8 mouse cellular contexts compared by ENCODE assay signal in genomic region chr19:38264505-38265500, GRCm38 (mm10). TPM values are rescaled to one million over a fixed set of nuclear protein-coding genes. Genes with fewer than 3 reads are reported as not detected.
DNase-seq lines count a peak whose midpoint lies in the region; ATAC-seq and TF ChIP-seq lines count a peak whose summit lies in the region.

TSS of gene Lgi1 (plus strand) at chr19:38264536.

- ATAC-seq in liver, embryonic 11.5 days (replicated peaks; ENCODE audit: low FRiP score) = no peak
- no peak for ATAC-seq in liver, postnatal 0 days
- ATAC-seq in hindbrain, embryonic 11.5 days (ENCODE audit: low FRiP score) = no peak
- no peak for ATAC-seq in limb, embryonic 15.5 days (ENCODE audit: insufficient number of reproducible peaks, low FRiP score, low TSS enrichment, low read depth)
- no peak for ATAC-seq in erythroid progenitor cell, adult 5-6 weeks (replicated peaks; ENCODE audit: low FRiP score, poor library complexity, severe bottlenecking)

- H3K36me3 ChIP-seq in liver, embryonic 11.5 days (ENCODE audit: control insufficient read depth, insufficient read depth, low read length) = no peaks in the 10 kb centered on the region
- no peaks in the 10 kb centered on the region for H3K36me3 ChIP-seq in liver, postnatal 0 days (replicated peaks; ENCODE audit: insufficient read depth, low read length)
- no peaks in the 10 kb centered on the region for H3K36me3 ChIP-seq in hindbrain, embryonic 11.5 days (ENCODE audit: control insufficient read depth, insufficient read depth, low read length)
- H3K36me3 ChIP-seq in limb, embryonic 15.5 days = no peaks in the 10 kb centered on the region

- DNase-seq in liver, embryonic 11.5 days (ENCODE audit: low spot score) = no peak
- no peak for DNase-seq in liver, postnatal 0 days
- DNase-seq in cerebellum, postnatal 10 days = peak; percentile 80 to 83
- DNase-seq in hindbrain, embryonic 11.5 days (ENCODE audit: low spot score) = peak; percentile 21
- no peak for DNase-seq in kidney, adult 9 months
- DNase-seq in thymus, postnatal 4 days = no peak

- no peak within 1 kb of the TSS for H3K4me3 ChIP-seq in liver, embryonic 11.5 days (ENCODE audit: low read depth, low read length)
- H3K4me3 ChIP-seq in liver, postnatal 0 days (ENCODE audit: low read depth, low read length) = no peak within 1 kb of the TSS
- no peak within 1 kb of the TSS for H3K4me3 ChIP-seq in hindbrain, embryonic 11.5 days (ENCODE audit: low read depth, low read length)
- 0 out of 2 replicates have a peak within 1 kb of the TSS, but pooled peaks have one; percentile 1 for H3K4me3 ChIP-seq in limb, embryonic 15.5 days

- no peak for TF ChIP-seq CTCF in liver, postnatal 0 days (IDR thresholded peaks at IDR 0.05; ENCODE audit: low read depth)

- TF ChIP-seq EP300 in liver, postnatal 0 days (IDR thresholded peaks at IDR 0.05; ENCODE audit: low read depth) = no peak

- peak within 1 kb of the TSS; percentile 27 for H3K4me2 ChIP-seq in liver, embryonic 11.5 days
- no peak within 1 kb of the TSS for H3K4me2 ChIP-seq in liver, postnatal 0 days (ENCODE audit: low read depth, low read length)
- H3K4me2 ChIP-seq in hindbrain, embryonic 11.5 days (replicated peaks; ENCODE audit: low read depth, low read length) = peak within 1 kb of the TSS; percentile 29
- peak within 1 kb of the TSS; percentile 25 for H3K4me2 ChIP-seq in limb, embryonic 15.5 days

- H3K4me1 ChIP-seq in liver, embryonic 11.5 days (replicated peaks; ENCODE audit: control insufficient read depth, insufficient read depth, low read length) = no peaks in the 10 kb centered on the region
- no peaks in the 10 kb centered on the region for H3K4me1 ChIP-seq in liver, postnatal 0 days (ENCODE audit: insufficient read depth)
- no peaks in the 10 kb centered on the region for H3K4me1 ChIP-seq in hindbrain, embryonic 11.5 days (replicated peaks; ENCODE audit: control insufficient read depth, insufficient read depth, low read length)
- H3K4me1 ChIP-seq in limb, embryonic 15.5 days = peaks cover 7% of the 10 kb centered on the region; the same call in 1 of the 2 replicates

- H3K9ac ChIP-seq in liver, embryonic 11.5 days (ENCODE audit: low read depth, low read length) = no peak within 1 kb of the TSS
- H3K9ac ChIP-seq in liver, postnatal 0 days (replicated peaks) = no peak within 1 kb of the TSS; the same call in 1 of the 2 replicates
- H3K9ac ChIP-seq in hindbrain, embryonic 11.5 days (ENCODE audit: low read depth, low read length) = no peak within 1 kb of the TSS
- no peak within 1 kb of the TSS for H3K9ac ChIP-seq in limb, embryonic 15.5 days

- no peak within 1 kb of the TSS for H3K27ac ChIP-seq in liver, embryonic 11.5 days (ENCODE audit: low read depth, low read length)
- H3K27ac ChIP-seq in liver, postnatal 0 days (ENCODE audit: low read depth) = no peak within 1 kb of the TSS
- no peak within 1 kb of the TSS for H3K27ac ChIP-seq in hindbrain, embryonic 11.5 days (ENCODE audit: low read depth, low read length)
- H3K27ac ChIP-seq in limb, embryonic 15.5 days = no peak within 1 kb of the TSS

- no peaks in the 10 kb centered on the region for H3K9me3 ChIP-seq in liver, embryonic 11.5 days (ENCODE audit: control insufficient read depth, low read length)
- H3K9me3 ChIP-seq in liver, postnatal 0 days (ENCODE audit: low read length) = no peaks in the 10 kb centered on the region
- no peaks in the 10 kb centered on the region for H3K9me3 ChIP-seq in hindbrain, embryonic 11.5 days (ENCODE audit: control insufficient read depth, low read length)
- no peaks in the 10 kb centered on the region for H3K9me3 ChIP-seq in limb, embryonic 15.5 days

- 23% methylated on average over 21 of the region's 21 CpGs for WGBS in liver, embryonic 11.5 days
- 15% methylated on average over 21 of the region's 21 CpGs for WGBS in liver, postnatal 0 days (ENCODE audit: insufficient replicate concordance)
- 38% methylated on average over 21 of the region's 21 CpGs for WGBS in hindbrain, embryonic 11.5 days
- 26% methylated on average over 21 of the region's 21 CpGs for WGBS in limb, embryonic 15.5 days

- H3K27me3 ChIP-seq in liver, embryonic 11.5 days (replicated peaks; ENCODE audit: control insufficient read depth, insufficient read depth, low read length) = peaks cover 6% of the 10 kb centered on the region
- H3K27me3 ChIP-seq in liver, postnatal 0 days (ENCODE audit: insufficient read depth, low read length) = peaks cover 17% of the 10 kb centered on the region; the same call in 1 of the 2 replicates
- H3K27me3 ChIP-seq in hindbrain, embryonic 11.5 days (ENCODE audit: control insufficient read depth, insufficient read depth, low read length) = no peaks in the 10 kb centered on the region
- H3K27me3 ChIP-seq in limb, embryonic 15.5 days = peaks cover 5% of the 10 kb centered on the region; the same call in 1 of the 2 replicates

RNA-seq across cellular contexts. Expression of gene Lgi1, which starts in this region (rescaled TPM):
- 0.16 and 0.19 TPM in 2 replicates for polyA plus RNA-seq in liver, embryonic 11.5 days (2014; fragmentation: Nextera tagmentation; extraction: Ambion mirVana)
- polyA plus RNA-seq in liver, postnatal 0 days (2015; fragmentation: Nextera tagmentation; extraction: Ambion mirVana) = 0.12 TPM in 1 of 2 replicates, not detected in the other
- 2.1 TPM in 2 replicates for polyA plus RNA-seq in hindbrain, embryonic 11.5 days (2014; fragmentation: Nextera tagmentation; extraction: Ambion mirVana)
- polyA plus RNA-seq in limb, embryonic 15.5 days (2015; fragmentation: Nextera tagmentation; extraction: Ambion mirVana) = 1.6 and 3.1 TPM in 2 replicates
- total RNA-seq in erythroid progenitor cell, adult 5-6 weeks (2015; ENCODE audit: low replicate concordance) = not detected in 2 replicates
- not detected in 2 replicates for total RNA-seq in erythroid progenitor cell, adult 5-6 weeks (2017; ENCODE audit: low replicate concordance)

Comparison
In these comparisons a context has a peak if more than half of its experiments do, and no peak if none do; other contexts are left out.
1. DNase-seq: peak in cerebellum, postnatal 10 days (2 of 2) and hindbrain, embryonic 11.5 days (single experiment); none in liver, embryonic 11.5 days (single experiment), liver, postnatal 0 days (single experiment), kidney, adult 9 months (single experiment) and thymus, postnatal 4 days (single experiment).